Mouse (Mus musculus) embryonic stem cell, embryonic (primary cell): Measurements from ENCODE around the gene Rin1.

Experiments used
- CTCF ChIA-PET, 4 experiments: fragments of 300-600 bp in 2 of 4; fragments of 350-600 bp in 2 of 4; sonication (Branson Sonifier 250); formaldehyde crosslinking; loops; one replicate each; lab custom pipeline; 2022; ENCODE audit warnings: inconsistent platforms in 2 of 4; lab: Charles Lee
- POLR2A ChIA-PET, 4 experiments: fragments of 300-600 bp in 2 of 4; fragments of 350-600 bp in 2 of 4; sonication (Branson Sonifier 250); formaldehyde crosslinking; loops; one replicate each; lab custom pipeline; 2022; ENCODE audit warnings: antibody characterized with exemption in 4 of 4, inconsistent platforms in 1 of 4; lab: Charles Lee

The Rin1 gene

DNA sequence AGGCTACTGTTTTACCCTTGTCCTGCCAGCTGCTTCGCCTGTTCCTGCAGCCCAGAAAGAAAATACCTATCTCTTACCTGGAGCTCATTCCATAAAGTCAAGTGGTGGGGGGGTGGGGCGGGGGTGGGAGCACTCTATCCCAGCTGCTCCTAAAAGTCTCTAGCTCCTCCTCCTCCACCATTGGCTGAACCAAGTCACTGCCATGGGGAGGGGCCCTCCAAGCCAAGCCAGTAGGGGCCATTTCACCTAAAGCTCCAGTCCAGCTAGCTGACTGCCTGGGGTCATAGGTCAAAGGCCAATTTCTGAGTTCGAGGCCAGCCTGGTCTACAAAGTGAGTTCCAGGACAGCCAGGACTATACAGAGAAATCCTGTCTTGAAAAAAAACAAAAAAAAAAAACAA is 17.6 kb upstream of the Rin1 start:
- ChIA-PET POLR2A (interaction anchor here in 3 of 4 experiments (0.6 to 8.3 kb wide), 20 partner anchors 8 to 71 kb away, joined by 3 to 77 read pairs (median 4); partner anchors contain the start of genes Brms1 (in 2 of the 3), Rin1 (in 2 of the 3), Slc29a2 (in 2 of the 3) and Mrpl11 (in 1 of the 3)), CTCF (interaction anchor here (0.6 to 2.3 kb wide), 14 partner anchors 9 to 303 kb away, joined by 3 to 8 read pairs (median 4); partner anchors contain the start of genes Rin1 (in 1 of the 4) and Slc29a2 (in 1 of the 4))

DNA sequence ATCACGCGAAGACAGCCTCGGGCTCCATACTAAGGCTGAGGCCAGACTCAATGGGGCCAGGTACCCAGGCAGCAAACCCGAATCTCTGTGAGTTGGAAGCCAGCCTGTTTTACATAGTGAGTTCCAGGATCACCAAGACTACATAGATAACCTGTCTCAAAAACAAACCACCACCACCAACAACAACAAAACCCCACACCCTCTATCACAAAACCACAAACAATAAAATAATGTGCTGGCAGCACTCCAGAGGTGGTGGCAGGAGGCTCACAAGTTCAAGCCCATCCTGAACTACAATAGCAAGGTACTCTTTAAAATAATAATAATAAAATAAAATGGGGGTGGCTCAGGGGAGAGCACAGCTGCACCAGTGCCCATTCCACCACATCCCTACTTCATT is 13.7 kb upstream of the Rin1 start:
- CTCF ChIA-PET: interaction anchor here (0.6 to 1.8 kb wide), 8 partner anchors 11 to 433 kb away, joined by 3 to 10 read pairs (median 3); partner anchors contain the start of genes Rin1 (in 3 of the 4) and Slc29a2 (in 1 of the 4)
- POLR2A ChIA-PET: interaction anchor here in 2 of 4 experiments (0.6 to 8.3 kb wide), 11 partner anchors 9 to 951 kb away, joined by 3 to 77 read pairs (median 3); partner anchors contain the start of genes Cd248 (in 1 of the 2), Mrpl11 (in 1 of the 2) and Slc29a2 (in 1 of the 2)

DNA sequence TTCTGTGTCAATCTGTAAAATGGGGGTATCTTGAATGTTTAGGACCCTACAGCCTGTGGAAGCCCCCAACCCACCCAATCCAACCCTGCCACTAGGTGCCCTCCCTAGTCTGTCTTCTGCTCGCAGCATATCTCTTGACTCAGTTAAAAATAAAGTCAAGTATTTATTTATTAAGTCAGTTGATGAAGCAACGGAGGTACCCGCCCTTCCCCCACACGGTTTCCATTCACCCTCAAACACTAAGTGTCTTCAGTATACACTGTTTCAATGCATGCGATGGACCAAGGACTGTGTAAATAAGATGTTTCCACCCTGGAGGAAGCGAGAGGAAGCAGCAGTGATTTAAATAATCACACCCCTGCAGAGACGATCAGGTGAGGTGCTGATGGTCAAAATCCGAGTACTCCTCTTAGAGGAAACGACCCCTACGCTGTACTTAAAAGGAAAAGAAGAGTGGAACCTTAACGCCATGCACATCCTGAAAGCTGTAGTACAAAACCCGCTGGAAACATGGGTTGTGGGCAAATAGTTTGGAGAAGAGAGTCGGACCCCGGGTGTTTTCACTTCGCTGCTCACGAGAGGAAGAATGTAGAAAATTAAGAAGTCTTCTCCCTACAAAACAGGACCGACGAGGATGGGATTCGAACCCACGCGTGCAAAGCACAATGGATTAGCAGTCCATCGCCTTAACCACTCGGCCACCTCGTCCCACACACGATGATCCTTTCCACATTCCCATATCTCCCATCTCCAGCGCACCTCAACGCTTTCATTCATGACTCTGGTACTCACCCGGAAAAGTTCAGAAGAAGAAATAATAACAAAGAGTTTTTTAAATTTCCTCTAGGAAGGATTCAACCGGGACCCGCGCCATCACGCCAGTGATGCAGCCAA is 12.4 kb upstream of the Rin1 start:
- ChIA-PET CTCF (interaction anchor here in 3 of 4 experiments (0.6 to 4.6 kb wide), 19 partner anchors 9 to 755 kb away, joined by 3 to 77 read pairs (median 4); partner anchors contain the start of genes Rin1 (in 2 of the 3), Ankrd13d (in 1 of the 3) and Slc29a2 (in 1 of the 3)), POLR2A (interaction anchor here (0.6 to 8.3 kb wide), 40 partner anchors 8 to 417 kb away, joined by 3 to 96 read pairs (median 4); partner anchors contain the start of genes Rin1 (in 3 of the 4), Slc29a2 (in 2 of the 4), AI837181 (in 1 of the 4) and Cd248 (in 1 of the 4))

DNA sequence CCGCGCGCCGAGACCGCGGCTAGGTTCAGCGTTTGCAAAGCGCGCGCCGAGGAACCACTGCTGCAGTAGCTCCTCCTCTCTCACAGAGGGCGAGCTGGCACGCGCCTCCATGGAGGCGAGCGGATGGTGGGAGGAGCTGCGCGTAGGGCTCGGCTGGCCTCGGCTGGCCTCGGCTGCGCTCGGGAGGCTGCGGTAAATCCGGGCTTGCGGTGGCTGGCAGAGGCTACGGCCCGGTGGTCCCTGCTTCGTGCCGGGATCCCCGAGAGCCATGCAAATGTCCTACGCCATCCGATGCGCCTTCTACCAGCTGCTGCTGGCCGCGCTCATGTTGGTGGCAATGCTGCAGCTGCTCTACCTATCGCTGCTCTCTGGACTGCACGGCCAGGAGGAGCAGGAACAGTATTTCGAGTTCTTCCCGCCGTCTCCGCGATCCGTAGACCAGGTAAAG is 11.5 kb upstream of the Rin1 start, which contains the start of the genes B4gat1 and AC124502.3:
Gene B4gat1 (plus strand): TSS at position 118 of the 448 bp plus-strand sequence.
Gene AC124502.3 (plus strand): TSS at position 183 of the 448 bp plus-strand sequence.
- POLR2A ChIA-PET: interaction anchor here (0.6 to 8.3 kb wide), 49 partner anchors 9 to 940 kb away, joined by 3 to 96 read pairs (median 4); partner anchors contain the start of genes Rin1 (in 3 of the 4), Slc29a2 (in 2 of the 4), AI837181 (in 1 of the 4) and Cd248 (in 1 of the 4)
- CTCF ChIA-PET: interaction anchor here (0.5 to 4.6 kb wide), 28 partner anchors 8 to 756 kb away, joined by 3 to 77 read pairs (median 4); partner anchors contain the start of genes Rin1 (in 3 of the 4), Ankrd13d (in 1 of the 4), Cd248 (in 1 of the 4) and Slc29a2 (in 1 of the 4)

DNA sequence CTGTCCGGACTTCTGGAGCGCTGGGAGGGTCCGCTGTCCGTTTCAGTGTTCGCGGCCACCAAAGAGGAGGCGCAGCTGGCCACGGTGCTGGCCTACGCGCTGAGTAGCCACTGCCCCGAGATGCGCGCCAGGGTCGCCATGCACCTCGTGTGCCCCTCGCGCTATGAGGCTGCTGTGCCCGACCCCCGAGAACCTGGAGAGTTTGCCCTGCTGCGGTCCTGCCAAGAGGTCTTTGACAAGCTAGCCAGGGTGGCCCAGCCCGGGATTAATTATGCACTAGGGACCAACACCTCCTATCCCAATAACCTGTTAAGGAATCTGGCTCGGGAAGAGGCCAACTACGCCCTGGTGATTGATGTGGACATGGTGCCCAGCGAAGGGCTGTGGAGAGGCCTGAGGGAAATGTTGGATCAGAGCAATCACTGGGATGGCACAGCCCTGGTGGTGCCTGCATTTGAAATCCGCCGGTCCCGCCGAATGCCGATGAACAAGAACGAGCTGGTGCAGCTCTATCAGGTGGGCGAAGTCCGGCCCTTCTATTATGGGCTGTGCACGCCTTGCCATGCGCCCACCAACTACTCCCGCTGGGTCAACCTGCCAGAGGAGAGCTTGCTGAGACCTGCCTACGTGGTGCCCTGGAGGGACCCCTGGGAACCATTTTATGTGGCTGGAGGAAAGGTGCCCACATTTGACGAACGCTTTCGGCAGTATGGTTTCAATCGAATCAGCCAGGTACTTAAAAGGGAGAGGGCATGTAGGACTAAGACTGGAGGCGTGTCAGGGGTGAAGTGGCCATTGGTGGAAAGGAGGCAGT is 10.8 kb upstream of the Rin1 start:
- POLR2A ChIA-PET: interaction anchor here (0.6 to 8.3 kb wide), 38 partner anchors 8 to 385 kb away, joined by 3 to 96 read pairs (median 4); partner anchors contain the start of genes Rin1 (in 3 of the 4), Slc29a2 (in 2 of the 4), AI837181 (in 1 of the 4) and Dpp3 (in 1 of the 4)
- CTCF ChIA-PET: interaction anchor here (0.7 to 4.6 kb wide), 18 partner anchors 10 to 112 kb away, joined by 3 to 77 read pairs (median 4); partner anchors contain the start of genes Rin1 (in 3 of the 4) and Slc29a2 (in 1 of the 4)

DNA sequence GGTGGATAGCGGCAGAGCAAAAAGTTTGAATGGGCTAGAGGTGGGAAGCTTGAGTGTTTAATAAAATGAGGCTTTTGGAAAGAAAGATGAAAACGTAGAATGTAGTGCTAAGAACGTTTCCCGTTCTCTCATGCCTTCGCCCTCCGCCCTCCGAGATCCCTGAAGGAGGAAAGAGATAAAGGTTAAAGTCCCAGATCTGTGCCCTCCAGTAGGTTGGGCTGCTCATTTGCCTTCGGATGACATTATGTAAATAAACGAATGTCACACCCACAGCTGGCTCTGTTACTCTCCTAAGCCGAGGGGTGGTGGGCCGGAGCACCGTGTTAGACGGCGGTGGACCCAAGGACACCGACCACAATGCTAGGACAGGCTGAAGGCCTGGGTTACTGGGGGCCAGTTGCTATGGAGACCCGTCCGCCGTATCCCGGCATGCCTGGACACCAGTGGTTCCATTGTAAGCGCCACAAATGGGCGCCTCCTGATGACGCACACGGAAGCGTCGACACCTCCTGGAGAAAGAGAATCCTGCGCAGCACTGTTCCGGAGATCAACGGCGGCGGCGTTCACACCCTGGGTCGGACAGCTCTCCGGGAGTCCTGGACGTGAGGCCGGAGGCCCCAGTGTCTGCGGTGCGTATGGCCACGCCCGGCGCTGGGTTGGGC is 9.3 kb upstream of the Rin1 start, which contains the start of gene Brms1:
Gene Brms1 (plus strand): TSS at position 493 of the 662 bp plus-strand sequence.
- CTCF ChIA-PET: interaction anchor here (0.5 to 4.6 kb wide), 10 partner anchors 9 to 989 kb away, joined by 3 to 77 read pairs (median 3); partner anchors contain the start of genes Rin1 (in 1 of the 4) and Yif1a (in 1 of the 4)
- POLR2A ChIA-PET: interaction anchor here in 3 of 4 experiments (1.0 to 7.3 kb wide), 17 partner anchors 8 to 416 kb away, joined by 3 to 96 read pairs (median 4); partner anchors contain the start of genes Rin1 (in 2 of the 3), Slc29a2 (in 2 of the 3), Cd248 (in 1 of the 3) and Dpp3 (in 1 of the 3)

DNA sequence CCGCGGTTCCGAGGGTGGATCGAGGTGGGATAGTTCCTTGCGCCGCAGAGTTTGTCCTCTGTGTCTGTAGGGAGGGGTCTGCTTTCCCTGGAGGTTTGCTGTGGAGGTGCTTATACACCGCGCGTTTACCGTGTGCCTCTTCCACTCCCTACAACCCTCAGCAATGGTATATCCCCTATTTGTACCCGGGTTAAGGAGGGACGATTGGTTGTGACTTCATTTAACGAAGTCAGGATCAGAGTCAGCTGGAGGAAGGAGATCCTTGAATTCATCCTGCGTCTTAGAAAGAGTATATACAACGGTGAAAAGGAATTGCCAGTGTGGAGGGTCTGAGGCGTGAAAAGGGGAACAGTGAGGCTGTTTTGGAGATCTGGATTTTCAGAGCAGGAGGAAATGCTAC is 8.7 kb upstream of the Rin1 start:
- POLR2A ChIA-PET: interaction anchor here in 3 of 4 experiments (1.0 to 7.3 kb wide), 14 partner anchors 9 to 416 kb away, joined by 3 to 96 read pairs (median 4); partner anchors contain the start of genes Rin1 (in 2 of the 3), Slc29a2 (in 2 of the 3), Cd248 (in 1 of the 3) and Rce1 (in 1 of the 3)
- CTCF ChIA-PET: interaction anchor here (0.6 to 4.6 kb wide), 8 partner anchors 10 to 724 kb away, joined by 3 to 77 read pairs (median 3); partner anchors contain the start of genes Rin1 (in 1 of the 4) and Yif1a (in 1 of the 4)

DNA sequence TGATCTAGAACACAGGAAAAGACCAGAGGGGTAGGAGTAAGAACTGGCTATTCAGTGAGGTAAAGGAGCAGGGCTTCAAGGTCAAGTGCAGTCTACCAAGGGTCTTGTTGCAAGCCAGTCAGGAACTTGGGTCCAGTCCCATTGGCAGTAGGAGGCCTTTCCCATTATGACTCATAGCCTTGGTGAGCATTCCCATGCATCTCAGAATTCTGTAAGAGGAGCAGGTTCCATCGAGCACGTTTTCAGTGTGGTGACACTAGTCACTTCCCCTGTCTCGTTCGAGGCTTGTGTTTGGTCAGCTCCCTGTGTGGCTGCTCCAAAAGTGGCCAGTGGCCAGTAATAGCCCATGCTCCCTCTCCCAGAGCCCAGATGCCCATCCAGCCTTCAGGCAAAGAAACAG is 4.8 kb upstream of the Rin1 start:
- ChIA-PET CTCF (interaction anchor here in 1 of 4 experiments (0.7 to 1.2 kb wide), 3 partner anchors 9 to 43 kb away, joined by 3 read pairs; partner anchors contain the start of gene Yif1a), POLR2A (interaction anchor here (0.6 to 2.2 kb wide), 12 partner anchors 8 to 306 kb away, joined by 3 to 8 read pairs (median 3); partner anchors contain the start of genes Slc29a2 (in 3 of the 4) and Cd248 (in 1 of the 4))

DNA sequence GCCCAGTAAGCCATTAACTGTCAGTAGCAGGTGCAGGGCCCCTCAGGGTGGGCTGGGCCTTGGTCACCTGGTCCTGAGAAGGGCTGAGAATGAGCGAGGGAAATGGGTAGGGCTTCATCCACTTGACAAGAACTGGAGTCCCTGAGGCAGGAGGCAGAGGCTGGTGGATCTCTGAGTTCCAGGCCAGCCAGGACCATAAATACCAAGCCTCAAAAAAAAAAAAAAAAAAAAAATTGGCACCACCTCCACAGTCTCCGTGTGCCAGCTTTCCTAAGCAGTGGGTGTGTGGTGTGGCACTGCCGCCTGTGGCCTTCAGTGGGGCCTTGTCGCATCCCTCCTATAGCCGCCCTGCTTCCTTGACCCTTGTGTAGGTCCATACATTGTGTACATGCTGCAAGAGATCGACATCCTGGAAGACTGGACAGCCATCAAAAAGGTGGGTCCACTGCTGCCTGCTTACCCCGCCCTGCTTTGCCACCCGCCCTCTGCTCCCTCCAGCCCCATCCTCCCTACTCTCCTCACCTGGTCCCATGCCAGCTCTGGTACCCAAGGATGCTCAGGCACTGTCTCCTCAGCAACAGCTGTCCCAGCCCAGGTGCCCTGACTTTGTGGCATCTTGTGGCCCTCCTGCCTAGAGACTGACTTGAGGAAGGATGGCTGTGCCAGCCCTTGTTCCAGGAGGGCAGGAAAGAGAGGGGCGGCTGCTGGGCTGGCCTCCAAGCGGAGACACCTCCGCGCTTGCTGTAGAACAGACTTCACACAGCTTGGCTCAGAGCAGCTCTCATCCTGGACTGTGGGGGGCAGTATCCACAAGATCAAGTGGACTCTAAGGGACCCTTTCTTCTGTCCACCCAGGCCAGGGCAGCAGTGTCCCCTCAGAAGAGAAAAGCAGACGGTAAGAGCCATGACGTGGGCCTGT is 1.9 kb upstream of the Rin1 start:
- POLR2A ChIA-PET: interaction anchor here in 3 of 4 experiments (0.5 to 9.3 kb wide), 10 partner anchors 7 to 260 kb away, joined by 3 to 96 read pairs (median 4); partner anchors contain the start of genes AC124502.3 (in 3 of the 3), B4gat1 (in 3 of the 3), Slc29a2 (in 2 of the 3) and Brms1 (in 1 of the 3)

DNA sequence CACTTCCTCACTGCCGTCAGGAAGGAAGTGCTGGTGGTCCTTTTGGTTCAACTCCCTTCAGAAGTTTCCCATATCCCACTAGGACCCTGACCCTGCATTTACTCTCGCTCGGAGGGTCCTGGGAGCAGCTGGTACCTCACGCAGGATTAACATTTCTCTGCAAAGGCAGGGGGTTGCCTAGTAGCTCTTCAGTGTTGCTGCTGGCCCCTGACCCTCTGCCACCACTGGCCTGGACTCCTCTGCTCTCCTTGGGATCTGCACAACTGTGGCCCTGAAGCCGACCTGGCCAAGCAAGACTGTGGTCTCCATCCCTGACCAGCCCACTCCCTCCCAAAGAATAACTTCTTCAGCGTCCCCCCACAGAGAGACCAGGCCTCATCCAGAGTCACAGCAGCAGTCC is 956 bp upstream of the Rin1 start:
- ChIA-PET POLR2A (interaction anchor here in 3 of 4 experiments (0.6 to 9.3 kb wide), 14 partner anchors 8 to 59 kb away, joined by 3 to 96 read pairs (median 5); partner anchors contain the start of genes AC124502.3 (in 3 of the 3), B4gat1 (in 3 of the 3), Brms1 (in 1 of the 3) and Slc29a2 (in 1 of the 3)), CTCF (interaction anchor here in 3 of 4 experiments (0.6 to 11.3 kb wide), 18 partner anchors 8 to 102 kb away, joined by 3 to 201 read pairs (median 7); partner anchors contain the start of genes Brms1 (in 2 of the 3), AC124502.3 (in 1 of the 3), B4gat1 (in 1 of the 3) and Cd248 (in 1 of the 3))

More for the DNA sequence above, 1.9 kb upstream of the Rin1 start:
- CTCF ChIA-PET: interaction anchor here in 3 of 4 experiments (0.5 to 11.3 kb wide), 9 partner anchors 8 to 103 kb away, joined by 3 to 201 read pairs (median 6); partner anchors contain the start of genes AC124502.3 (in 1 of the 3), B4gat1 (in 1 of the 3), Brms1 (in 1 of the 3) and Cd248 (in 1 of the 3)

DNA sequence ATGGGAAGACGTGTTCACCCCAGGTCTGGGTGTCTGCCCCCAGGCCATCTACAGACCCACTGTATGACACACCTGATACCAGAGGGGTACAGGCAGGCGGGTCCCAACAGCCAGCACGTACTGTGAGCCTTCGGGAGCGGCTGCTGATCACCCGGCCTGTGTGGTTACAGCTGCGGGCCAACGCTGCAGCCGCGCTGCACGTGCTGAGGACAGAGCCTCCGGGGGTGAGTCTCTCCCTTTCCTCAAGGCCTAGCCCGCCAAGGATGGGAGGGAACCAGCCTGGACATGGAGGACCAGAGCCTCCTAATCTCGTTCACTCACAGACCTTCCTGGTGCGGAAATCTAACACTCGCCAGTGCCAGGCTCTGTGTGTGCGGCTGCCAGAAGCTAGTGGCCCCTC is 750 bp downstream of the Rin1 start:
- POLR2A ChIA-PET: interaction anchor here in 3 of 4 experiments (0.7 to 13.6 kb wide), 37 partner anchors 8 to 257 kb away, joined by 3 to 197 read pairs (median 5); partner anchors contain the start of genes AC124502.3 (in 3 of the 3), B4gat1 (in 3 of the 3), Brms1 (in 2 of the 3) and Cd248 (in 2 of the 3)
- CTCF ChIA-PET: interaction anchor here (0.5 to 11.3 kb wide), 34 partner anchors 8 to 913 kb away, joined by 3 to 201 read pairs (median 6); partner anchors contain the start of genes AC124502.3 (in 4 of the 4), B4gat1 (in 3 of the 4), Cd248 (in 3 of the 4) and Klc2 (in 2 of the 4)

DNA sequence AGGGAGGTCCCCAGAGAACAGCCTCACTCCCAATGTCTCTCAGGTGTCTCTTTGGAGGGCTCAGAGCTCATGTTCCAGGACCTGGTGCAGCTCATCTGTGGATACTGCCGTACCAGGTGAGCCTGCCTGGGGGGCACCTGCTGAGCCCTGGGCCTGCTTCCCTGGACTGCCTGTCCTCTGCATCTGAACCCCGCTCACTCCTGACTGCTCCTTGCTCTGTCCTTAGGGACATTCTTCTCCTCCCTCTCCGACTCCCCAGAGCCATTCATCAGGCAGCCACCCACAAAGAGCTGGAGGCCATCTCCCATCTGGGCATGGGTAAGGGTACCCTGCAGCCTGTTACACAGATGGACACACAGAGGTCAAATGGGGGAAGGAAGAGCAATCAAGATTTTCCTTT is 1.2 kb downstream of the Rin1 start:
- CTCF ChIA-PET: interaction anchor here (0.5 to 11.3 kb wide), 34 partner anchors 9 to 1428 kb away, joined by 3 to 201 read pairs (median 4); partner anchors contain the start of genes AC124502.3 (in 3 of the 4), B4gat1 (in 3 of the 4), Cd248 (in 3 of the 4) and Klc2 (in 2 of the 4)
- POLR2A ChIA-PET: interaction anchor here in 3 of 4 experiments (0.6 to 13.6 kb wide), 36 partner anchors 8 to 258 kb away, joined by 3 to 197 read pairs (median 4); partner anchors contain the start of genes AC124502.3 (in 3 of the 3), B4gat1 (in 3 of the 3), Cd248 (in 3 of the 3) and Brms1 (in 2 of the 3)
